Mouse (Mus musculus): ENCODE data around the gene Glis3. TPM values are rescaled to one million over a fixed set of nuclear protein-coding genes. Genes with fewer than 3 reads are reported as not detected.

Glis3 gene
- polyA plus RNA-seq, 1 experiment from 2014 or later: 2.6 TPM

GRCm38 (mm10) chr19:28546933-28547332, 132.9 kb downstream of the Glis3 start:
- 97% methylated on average over 3 of the region's 3 CpGs for WGBS

GRCm38 (mm10) chr19:28545493-28545892, 134.4 kb downstream of the Glis3 start:
- no peaks in the 10 kb centered on the region for H3K27me3 ChIP-seq
- 9% methylated on average over 1 of the region's 1 CpGs for WGBS

More at GRCm38 (mm10) chr19:28546933-28547332, 132.9 kb downstream of the Glis3 start:
- H3K9ac ChIP-seq: no peak overlapping the region
- no peak for ATAC-seq (ENCODE audit: low FRiP score)
- H3K36me3 ChIP-seq: no peaks in the 10 kb centered on the region
- no peaks in the 10 kb centered on the region for H3K4me1 ChIP-seq
- H3K4me3 ChIP-seq: no peak overlapping the region
- no peak overlapping the region for H3K27ac ChIP-seq
- H3K27me3 ChIP-seq: no peaks in the 10 kb centered on the region
- H3K4me2 ChIP-seq (replicated peaks): no peak overlapping the region
- no peaks in the 10 kb centered on the region; the same call in 1 of the 2 replicates for H3K9me3 ChIP-seq (replicated peaks)

GRCm38 (mm10) chr19:28538813-28539212, 141.1 kb downstream of the Glis3 start:
- WGBS: 57% methylated on average over 9 of the region's 9 CpGs
- no peak overlapping the region for H3K4me2 ChIP-seq (replicated peaks)
- H3K27ac ChIP-seq: no peak overlapping the region

More at GRCm38 (mm10) chr19:28545493-28545892, 134.4 kb downstream of the Glis3 start:
- H3K9me3 ChIP-seq (replicated peaks): no peaks in the 10 kb centered on the region; the same call in 1 of the 2 replicates
- H3K9ac ChIP-seq: no peak overlapping the region
- no peak overlapping the region for H3K4me3 ChIP-seq
- H3K4me2 ChIP-seq (replicated peaks): no peak overlapping the region
- no peak for ATAC-seq (ENCODE audit: low FRiP score)
- H3K4me1 ChIP-seq: no peaks in the 10 kb centered on the region
- no peak overlapping the region for H3K27ac ChIP-seq
- no peaks in the 10 kb centered on the region for H3K36me3 ChIP-seq

GRCm38 (mm10) chr19:28534964-28535363, 144.9 kb downstream of the Glis3 start:
- no peak overlapping the region for H3K27ac ChIP-seq
- no peak for ATAC-seq (ENCODE audit: low FRiP score)
- H3K4me3 ChIP-seq: no peak overlapping the region
- H3K4me2 ChIP-seq (replicated peaks): no peak overlapping the region
- H3K9me3 ChIP-seq (replicated peaks): no peaks in the 10 kb centered on the region
- H3K4me1 ChIP-seq: peaks cover 3% of the 10 kb centered on the region; the same call in 1 of the 2 replicates
- 69% methylated on average over 12 of the region's 12 CpGs for WGBS
- H3K36me3 ChIP-seq: no peaks in the 10 kb centered on the region
- H3K27me3 ChIP-seq: no peaks in the 10 kb centered on the region
- H3K9ac ChIP-seq: no peak overlapping the region

More at GRCm38 (mm10) chr19:28538813-28539212, 141.1 kb downstream of the Glis3 start:
- Histone ChIP-seq H3K36me3 (no peaks in the 10 kb centered on the region), H3K9me3 (replicated peaks) (no peaks in the 10 kb centered on the region), H3K27me3 (no peaks in the 10 kb centered on the region), H3K4me3 (no peak overlapping the region), H3K4me1 (peaks cover 3% of the 10 kb centered on the region; the same call in 1 of the 2 replicates), H3K9ac (no peak overlapping the region)
- no peak for ATAC-seq (ENCODE audit: low FRiP score)

GRCm38 (mm10) chr19:28533576-28533975, 146.3 kb downstream of the Glis3 start:
- H3K4me2 ChIP-seq (replicated peaks): no peak overlapping the region
- WGBS: 70% methylated on average over 3 of the region's 3 CpGs
- H3K9ac ChIP-seq: no peak overlapping the region
- H3K4me3 ChIP-seq: no peak overlapping the region
- no peak overlapping the region for H3K27ac ChIP-seq
- ATAC-seq (ENCODE audit: low FRiP score): no peak
- no peaks in the 10 kb centered on the region for H3K4me1 ChIP-seq
- H3K36me3 ChIP-seq: no peaks in the 10 kb centered on the region
- no peaks in the 10 kb centered on the region for H3K27me3 ChIP-seq
- H3K9me3 ChIP-seq (replicated peaks): no peaks in the 10 kb centered on the region

GRCm38 (mm10) chr19:28531750-28532149, 148.1 kb downstream of the Glis3 start:
- H3K9ac ChIP-seq: no peak overlapping the region
- WGBS: 91% methylated on average over 9 of the region's 9 CpGs
- no peaks in the 10 kb centered on the region for H3K36me3 ChIP-seq
- no peaks in the 10 kb centered on the region for H3K27me3 ChIP-seq
- H3K4me3 ChIP-seq: no peak overlapping the region
- H3K27ac ChIP-seq: no peak overlapping the region
- H3K9me3 ChIP-seq (replicated peaks): no peaks in the 10 kb centered on the region
- no peak for ATAC-seq (ENCODE audit: low FRiP score)
- H3K4me2 ChIP-seq (replicated peaks): no peak overlapping the region
- no peaks in the 10 kb centered on the region for H3K4me1 ChIP-seq

- 75% methylated on average over 10 of the region's 10 CpGs for WGBS
- Histone ChIP-seq H3K4me3 (no peak overlapping the region), H3K9ac (no peak overlapping the region), H3K27ac (no peak overlapping the region), H3K9me3 (replicated peaks) (no peaks in the 10 kb centered on the region), H3K4me2 (replicated peaks) (no peak overlapping the region), H3K4me1 (no peaks in the 10 kb centered on the region), H3K36me3 (no peaks in the 10 kb centered on the region), H3K27me3 (no peaks in the 10 kb centered on the region)
- no peak for ATAC-seq (ENCODE audit: low FRiP score)
Observed at GRCm38 (mm10) chr19:28530846-28531245, 149.0 kb downstream of the Glis3 start.

- no peaks in the 10 kb centered on the region for H3K27me3 ChIP-seq
- no peaks in the 10 kb centered on the region for H3K4me1 ChIP-seq
- no peak for ATAC-seq (ENCODE audit: low FRiP score)
- no peaks in the 10 kb centered on the region for H3K9me3 ChIP-seq (replicated peaks)
- H3K36me3 ChIP-seq: no peaks in the 10 kb centered on the region
- H3K9ac ChIP-seq: no peak overlapping the region
- H3K27ac ChIP-seq: no peak overlapping the region
- H3K4me3 ChIP-seq: no peak overlapping the region
- no peak overlapping the region for H3K4me2 ChIP-seq (replicated peaks)
- 92% methylated on average over 13 of the region's 13 CpGs for WGBS
Observed at GRCm38 (mm10) chr19:28529006-28529405, 150.9 kb downstream of the Glis3 start.

GRCm38 (mm10) chr19:28527446-28527845, 152.4 kb downstream of the Glis3 start:
- Histone ChIP-seq H3K27me3 (no peaks in the 10 kb centered on the region), H3K4me2 (replicated peaks) (no peak overlapping the region), H3K9me3 (replicated peaks) (no peaks in the 10 kb centered on the region), H3K4me3 (no peak overlapping the region), H3K9ac (no peak overlapping the region), H3K36me3 (no peaks in the 10 kb centered on the region), H3K27ac (no peak overlapping the region), H3K4me1 (no peaks in the 10 kb centered on the region)
- 95% methylated on average over 5 of the region's 5 CpGs for WGBS
- no peak for ATAC-seq (ENCODE audit: low FRiP score)

GRCm38 (mm10) chr19:28525331-28525730, 154.5 kb downstream of the Glis3 start:
- 95% methylated on average over 3 of the region's 3 CpGs for WGBS

GRCm38 (mm10) chr19:28522289-28522688, 157.6 kb downstream of the Glis3 start:
- WGBS: 75% methylated on average over 3 of the region's 3 CpGs

More at GRCm38 (mm10) chr19:28525331-28525730, 154.5 kb downstream of the Glis3 start:
- no peak overlapping the region for H3K4me3 ChIP-seq
- H3K27me3 ChIP-seq: no peaks in the 10 kb centered on the region
- no peak overlapping the region for H3K27ac ChIP-seq
- no peak for ATAC-seq (ENCODE audit: low FRiP score)
- H3K9me3 ChIP-seq (replicated peaks): no peaks in the 10 kb centered on the region
- H3K4me1 ChIP-seq: no peaks in the 10 kb centered on the region
- H3K9ac ChIP-seq: no peak overlapping the region
- H3K4me2 ChIP-seq (replicated peaks): no peak overlapping the region
- H3K36me3 ChIP-seq: no peaks in the 10 kb centered on the region

GRCm38 (mm10) chr19:28520761-28521181, 159.1 kb downstream of the Glis3 start:
- Histone ChIP-seq H3K4me3 (no peak overlapping the region), H3K27me3 (no peaks in the 10 kb centered on the region), H3K27ac (no peak overlapping the region), H3K4me2 (replicated peaks) (no peak overlapping the region), H3K9ac (no peak overlapping the region), H3K36me3 (no peaks in the 10 kb centered on the region), H3K4me1 (0 out of 2 replicates have a peak, but pooled peaks cover 5% of the 10 kb centered on the region), H3K9me3 (replicated peaks) (no peaks in the 10 kb centered on the region)
- ATAC-seq (ENCODE audit: low FRiP score): no peak
- WGBS: 56% methylated on average over 6 of the region's 6 CpGs

More at GRCm38 (mm10) chr19:28522289-28522688, 157.6 kb downstream of the Glis3 start:
- Histone ChIP-seq H3K4me1 (0 out of 2 replicates have a peak, but pooled peaks cover 4% of the 10 kb centered on the region), H3K27ac (no peak overlapping the region), H3K4me3 (no peak overlapping the region), H3K27me3 (no peaks in the 10 kb centered on the region), H3K9ac (no peak overlapping the region), H3K9me3 (replicated peaks) (no peaks in the 10 kb centered on the region), H3K36me3 (no peaks in the 10 kb centered on the region), H3K4me2 (replicated peaks) (no peak overlapping the region)
- no peak for ATAC-seq (ENCODE audit: low FRiP score)

GRCm38 (mm10) chr19:28520128-28520745, 159.6 kb downstream of the Glis3 start:
- Histone ChIP-seq H3K4me3 (no peak overlapping the region), H3K27ac (no peak overlapping the region), H3K4me2 (replicated peaks) (no peak overlapping the region), H3K9ac (no peak overlapping the region), H3K4me1 (0 out of 2 replicates have a peak, but pooled peaks cover 5% of the 10 kb centered on the region), H3K36me3 (no peaks in the 10 kb centered on the region), H3K9me3 (replicated peaks) (no peaks in the 10 kb centered on the region), H3K27me3 (no peaks in the 10 kb centered on the region)
- WGBS: 86% methylated on average over 8 of the region's 8 CpGs
- ATAC-seq (ENCODE audit: low FRiP score): no peak

All from hindbrain, embryonic 12.5 days (tissue).